Mouse (Mus musculus) T-helper 17 cell (primary cell): ENCODE measurements at regions not wholly inside any gene's neighbourhood (a gene's known extent, or its start where the extent isn't known, plus 50 kb on each side); places are given as distances from the start of the nearest gene placed in this dataset.

Experiments
- in situ Hi-C, 2 experiments: fragments of 300-600 bp; cut with MboI, MseI; formaldehyde crosslinking; loops; 1 replicate in 1 of 2; 2 replicates in 1 of 2; pipeline ENCODE4 v1.15.1; 2025; ENCODE audit warnings: high pct_unique_total_duplicates in 2 of 2

GRCm38 (mm10) chr10:122386748-122387147, 61.6 kb upstream of the Avpr1a start:
- in situ Hi-C loops: no loop called here

- in situ Hi-C loops: no loop called here
Observed at GRCm38 (mm10) chr10:122379661-122380344, 68.5 kb upstream of the Avpr1a start.

- in situ Hi-C loops: no loop called here
Observed at GRCm38 (mm10) chr10:122343291-122343690, 105.0 kb upstream of the Avpr1a start.

- in situ Hi-C loops: no loop called here
Observed at GRCm38 (mm10) chr10:122342356-122342755, 105.9 kb upstream of the Avpr1a start.

GRCm38 (mm10) chr10:122326851-122327250, 121.4 kb upstream of the Avpr1a start:
- in situ Hi-C loops: no loop called here

GRCm38 (mm10) chr10:122318886-122319285, 129.4 kb upstream of the Avpr1a start:
- in situ Hi-C loops: no loop called here

- in situ Hi-C loops: no loop called here
Observed at GRCm38 (mm10) chr10:122310646-122311193, 137.6 kb upstream of the Avpr1a start.

GRCm38 (mm10) chr10:122308691-122309090, 139.6 kb upstream of the Avpr1a start:
- in situ Hi-C loops: no loop called here

- in situ Hi-C loops: no loop called here
Observed at GRCm38 (mm10) chr10:122302259-122302658, 146.0 kb upstream of the Avpr1a start.

GRCm38 (mm10) chr10:122295921-122296425, 152.3 kb upstream of the Avpr1a start:
- in situ Hi-C loops: no loop called here

- in situ Hi-C loops: no loop called here
Observed at GRCm38 (mm10) chr10:122291611-122292010, 156.7 kb upstream of the Avpr1a start.

- in situ Hi-C loops: no loop called here
Observed at GRCm38 (mm10) chr10:122291091-122291490, 157.2 kb upstream of the Avpr1a start.

- in situ Hi-C loops: no loop called here
Observed at GRCm38 (mm10) chr10:122274885-122275284, 173.4 kb upstream of the Avpr1a start.

GRCm38 (mm10) chr10:122274181-122274580, 174.1 kb upstream of the Avpr1a start:
- in situ Hi-C loops: no loop called here

GRCm38 (mm10) chr10:122264070-122264469, 166.9 kb upstream of the Rxylt1 start:
- in situ Hi-C loops: loop anchor here (5.0 kb wide), 1 partner anchor 52 kb away; no protein-coding TSS in a partner anchor

GRCm38 (mm10) chr10:122259354-122259753, 162.2 kb upstream of the Rxylt1 start:
- in situ Hi-C loops: no loop called here

- in situ Hi-C loops: no loop called here
Observed at GRCm38 (mm10) chr10:122258711-122259110, 161.5 kb upstream of the Rxylt1 start.

GRCm38 (mm10) chr10:122231818-122232217, 134.6 kb upstream of the Rxylt1 start:
- in situ Hi-C loops: no loop called here

- in situ Hi-C loops: no loop called here
Observed at GRCm38 (mm10) chr10:122230746-122231145, 133.6 kb upstream of the Rxylt1 start.

- in situ Hi-C loops: no loop called here
Observed at GRCm38 (mm10) chr10:122225679-122226078, 128.5 kb upstream of the Rxylt1 start.

- in situ Hi-C loops: no loop called here
Observed at GRCm38 (mm10) chr10:122223076-122223475, 125.9 kb upstream of the Rxylt1 start.

GRCm38 (mm10) chr10:122217594-122217993, 120.4 kb upstream of the Rxylt1 start:
- in situ Hi-C loops: no loop called here

GRCm38 (mm10) chr10:122199791-122200190, 102.6 kb upstream of the Rxylt1 start:
- in situ Hi-C loops: no loop called here
